Mouse (Mus musculus): ENCODE measurements around the gene Fth1. TPM values are rescaled to one million over a fixed set of nuclear protein-coding genes. Genes with fewer than 3 reads are reported as not detected.

Fth1 gene
- polyA plus RNA-seq, 1 experiment from 2014 or later: 1,941 TPM

Other genes starting within 250 kb of the Fth1 start
- not detected in 2 replicates for gene Scgb2a2, start 133.0 kb upstream of the Fth1 start, polyA plus RNA-seq (2015; fragmentation: Nextera tagmentation; extraction: Ambion mirVana)
- 87.6 and 88.9 TPM in 2 replicates for gene Incenp, start 81.0 kb upstream of the Fth1 start, polyA plus RNA-seq (2015; fragmentation: Nextera tagmentation; extraction: Ambion mirVana)
- gene Best1, start 21.0 kb downstream of the Fth1 start, polyA plus RNA-seq (2015; fragmentation: Nextera tagmentation; extraction: Ambion mirVana): 0.50 and 0.58 TPM in 2 replicates
- 34.7 and 35.0 TPM in 2 replicates for gene Rab3il1, start 21.1 kb downstream of the Fth1 start, polyA plus RNA-seq (2015; fragmentation: Nextera tagmentation; extraction: Ambion mirVana)
- 15.1 and 16.3 TPM in 2 replicates for gene Fads3, start 61.0 kb downstream of the Fth1 start, polyA plus RNA-seq (2015; fragmentation: Nextera tagmentation; extraction: Ambion mirVana)
- 194 and 205 TPM in 2 replicates for gene Fads2, start 121.1 kb downstream of the Fth1 start, polyA plus RNA-seq (2015; fragmentation: Nextera tagmentation; extraction: Ambion mirVana)
- 145 and 146 TPM in 2 replicates for gene Fads1, start 202.3 kb downstream of the Fth1 start, polyA plus RNA-seq (2015; fragmentation: Nextera tagmentation; extraction: Ambion mirVana)
- 470 and 520 TPM in 2 replicates for gene Tmem258, start 223.4 kb downstream of the Fth1 start, polyA plus RNA-seq (2015; fragmentation: Nextera tagmentation; extraction: Ambion mirVana)
- gene Fen1, start 223.6 kb downstream of the Fth1 start, polyA plus RNA-seq (2015; fragmentation: Nextera tagmentation; extraction: Ambion mirVana): 92.2 and 97.4 TPM in 2 replicates

All from intestine, embryonic 15.5 days (tissue).